8 mouse cellular contexts compared by ENCODE assay signal in the genomic region with DNA sequence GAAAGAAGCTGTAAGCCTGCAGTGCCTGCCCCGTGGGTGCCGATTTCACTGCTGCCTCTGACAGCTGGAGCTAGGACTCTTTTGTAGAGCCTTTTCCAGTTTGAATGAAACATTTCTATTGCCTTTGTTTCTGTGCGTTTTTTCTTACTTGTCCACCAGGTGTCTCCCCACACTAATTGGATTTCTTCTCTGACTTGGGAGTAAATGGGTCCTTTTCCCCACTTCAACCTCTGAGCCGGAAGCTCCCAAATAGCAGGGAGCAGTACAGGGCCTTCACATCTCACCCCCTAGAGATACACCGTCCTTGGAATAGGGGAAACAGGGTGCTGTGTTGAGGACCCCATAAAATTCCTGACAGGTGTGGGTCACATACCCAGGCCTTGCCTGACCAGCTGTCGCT. TPM values are rescaled to one million over a fixed set of nuclear protein-coding genes. Genes with fewer than 3 reads are reported as not detected.
DNase-seq lines count a peak whose midpoint lies in the region; ATAC-seq lines count a peak whose summit lies in the region.
"Had no signal": no experiment of that assay in that cellular context is flagged by ENCODE, and none has a peak within 500 bp of the region (broad histone marks: within the 10 kb centered on the region; RNA-seq: fewer than 3 reads in every experiment).

No protein-coding gene starts in this region.

- peaks cover 52% of the 10 kb centered on the region for H3K4me1 ChIP-seq in forebrain, embryonic 13.5 days
- peaks cover 34% of the 10 kb centered on the region for H3K4me1 ChIP-seq in limb, embryonic 11.5 days (ENCODE audit: control insufficient read depth, insufficient read depth, low read length)

- no peak for ATAC-seq in forebrain, embryonic 13.5 days
- ATAC-seq in limb, embryonic 11.5 days (ENCODE audit: insufficient number of reproducible peaks, low FRiP score, low TSS enrichment, low read depth), result no peak

- no peak overlapping the region for H3K4me3 ChIP-seq in forebrain, embryonic 13.5 days
- no peak overlapping the region for H3K4me3 ChIP-seq in limb, embryonic 11.5 days (ENCODE audit: low read depth, low read length)
- H3K4me3 ChIP-seq: liver, embryonic 13.5 days had no signal

- H3K36me3 ChIP-seq in forebrain, embryonic 13.5 days (ENCODE audit: poor library complexity, severe bottlenecking), result peaks cover 35% of the 10 kb centered on the region
- peaks cover 10% of the 10 kb centered on the region for H3K36me3 ChIP-seq in limb, embryonic 11.5 days (ENCODE audit: control insufficient read depth, insufficient read depth, low read length)
- H3K36me3 ChIP-seq in splenic B cell, adult 2 months (ENCODE audit: control insufficient read depth, insufficient read depth, low read length, poor library complexity, severe bottlenecking), result peaks cover 5% of the 10 kb centered on the region

- H3K9ac ChIP-seq in forebrain, embryonic 13.5 days, result 0 out of 2 replicates have a peak overlapping the region, but pooled peaks have one; percentile 8
- peak overlapping the region; percentile 18; the same call in 1 of the 2 replicates for H3K9ac ChIP-seq in limb, embryonic 11.5 days (ENCODE audit: low read length)
- H3K9ac ChIP-seq: liver, embryonic 13.5 days had no signal

- DNase-seq in thymus, postnatal 4 days, result peak; percentile 11
- DNase-seq in thymus, adult 18-20 months, result no peak
- DNase-seq in limb, embryonic 11.5 days (ENCODE audit: low spot score), result no peak
- DNase-seq in splenic B cell, adult 2 months (ENCODE audit: low read depth, low spot score), result peak; percentile 43
- DNase-seq in adrenal gland, adult 18-20 months (ENCODE audit: low spot score in 2 of 2), result no peak
- no peak for DNase-seq in right cerebral cortex, postnatal 25 days
- DNase-seq: liver, embryonic 13.5 days had no signal

- no peaks in the 10 kb centered on the region for H3K9me3 ChIP-seq in forebrain, embryonic 13.5 days (replicated peaks)
- H3K9me3 ChIP-seq in limb, embryonic 11.5 days (ENCODE audit: control insufficient read depth, low read length), result no peaks in the 10 kb centered on the region
- H3K9me3 ChIP-seq: liver, embryonic 13.5 days had no signal

- peak overlapping the region; percentile 68 for H3K27ac ChIP-seq in forebrain, embryonic 13.5 days
- H3K27ac ChIP-seq in limb, embryonic 11.5 days (replicated peaks; ENCODE audit: low read depth, low read length), result peak overlapping the region; percentile 92
- H3K27ac ChIP-seq: liver, embryonic 13.5 days had no signal

- WGBS in forebrain, embryonic 13.5 days, result 29% methylated on average over 6 of the region's 6 CpGs
- WGBS in limb, embryonic 11.5 days, result 41% methylated on average over 6 of the region's 6 CpGs

- H3K27me3 ChIP-seq in forebrain, embryonic 13.5 days, result no peaks in the 10 kb centered on the region
- no peaks in the 10 kb centered on the region for H3K27me3 ChIP-seq in limb, embryonic 11.5 days (ENCODE audit: control insufficient read depth, insufficient read depth, low read length)
- no peaks in the 10 kb centered on the region for H3K27me3 ChIP-seq in splenic B cell, adult 2 months (ENCODE audit: control insufficient read depth, insufficient read depth, low read length, poor library complexity, severe bottlenecking)

- H3K4me2 ChIP-seq in forebrain, embryonic 13.5 days, result no peak overlapping the region
- no peak overlapping the region for H3K4me2 ChIP-seq in limb, embryonic 11.5 days (ENCODE audit: low read depth, severe bottlenecking)
- H3K4me2 ChIP-seq: liver, embryonic 13.5 days had no signal

RNA-seq across cellular contexts. Expression of gene Lzts2, which starts 1.6 kb away (rescaled TPM):
- polyA plus RNA-seq in forebrain, embryonic 13.5 days (2015; fragmentation: Nextera tagmentation; extraction: Ambion mirVana), result 24.5 and 24.7 TPM in 2 replicates
- 64.4 and 71.7 TPM in 2 replicates for polyA plus RNA-seq in limb, embryonic 11.5 days (2014; fragmentation: Nextera tagmentation; extraction: Ambion mirVana)
- 10 to 100 TPM; 70.6 to 72.7 TPM for total RNA-seq in adrenal gland, adult 18-20 months (2021)

RNA-seq across cellular contexts. Expression of gene Mrpl43, which starts 6.4 kb away (rescaled TPM):
- 82.2 and 89.7 TPM in 2 replicates for polyA plus RNA-seq in forebrain, embryonic 13.5 days (2015; fragmentation: Nextera tagmentation; extraction: Ambion mirVana)
- 69.3 and 73.6 TPM in 2 replicates for polyA plus RNA-seq in limb, embryonic 11.5 days (2014; fragmentation: Nextera tagmentation; extraction: Ambion mirVana)
- 10 to 100 TPM; 45.2 to 48.3 TPM for total RNA-seq in adrenal gland, adult 18-20 months (2021)

RNA-seq across cellular contexts. Expression of gene Twnk, which starts 7.2 kb away (rescaled TPM):
- 21.1 and 22.2 TPM in 2 replicates for polyA plus RNA-seq in forebrain, embryonic 13.5 days (2015; fragmentation: Nextera tagmentation; extraction: Ambion mirVana)
- polyA plus RNA-seq in limb, embryonic 11.5 days (2014; fragmentation: Nextera tagmentation; extraction: Ambion mirVana), result 19.0 and 25.4 TPM in 2 replicates
- total RNA-seq in adrenal gland, adult 18-20 months (2021), result 10 to 100 TPM; 24.7 to 30.5 TPM

RNA-seq across cellular contexts. Expression of gene Sema4g, which starts 23.7 kb away (rescaled TPM):
- 9.7 and 11.7 TPM in 2 replicates for polyA plus RNA-seq in forebrain, embryonic 13.5 days (2015; fragmentation: Nextera tagmentation; extraction: Ambion mirVana)
- polyA plus RNA-seq in limb, embryonic 11.5 days (2014; fragmentation: Nextera tagmentation; extraction: Ambion mirVana), result 5.3 and 5.9 TPM in 2 replicates
- 1 to 10 TPM; 4.1 to 5.5 TPM for total RNA-seq in adrenal gland, adult 18-20 months (2021)

RNA-seq across cellular contexts. Expression of gene Pdzd7, which starts 32.9 kb away (rescaled TPM):
- 0.92 and 1.5 TPM in 2 replicates for polyA plus RNA-seq in forebrain, embryonic 13.5 days (2015; fragmentation: Nextera tagmentation; extraction: Ambion mirVana)
- 0.14 and 0.21 TPM in 2 replicates for polyA plus RNA-seq in limb, embryonic 11.5 days (2014; fragmentation: Nextera tagmentation; extraction: Ambion mirVana)
- under 1 TPM; 0.13 to 0.48 TPM for total RNA-seq in adrenal gland, adult 18-20 months (2021)
- polyA plus RNA-seq: liver, embryonic 13.5 days had no signal

Comparison
In these comparisons a context has a peak if more than half of its experiments do, and no peak if none do; other contexts are left out.
1. DNase-seq: peak in thymus, postnatal 4 days (single experiment) and splenic B cell, adult 2 months (single experiment); none in thymus, adult 18-20 months (0 of 2), limb, embryonic 11.5 days (single experiment), adrenal gland, adult 18-20 months (0 of 2) and right cerebral cortex, postnatal 25 days (single experiment).